Mouse (Mus musculus): Measurements from ENCODE around the gene Adra1b. TPM values are rescaled to one million over a fixed set of nuclear protein-coding genes. Genes with fewer than 3 reads are reported as not detected.
A peak's percentile ranks its signal among the peaks of the same experiment; 100 is the strongest.

Gene Adra1b
- polyA plus RNA-seq (2015; fragmentation: Nextera tagmentation; extraction: Ambion mirVana), result 8.8 and 9.5 TPM in 2 replicates

- no peak within 1 kb of the TSS for H3K4me2 ChIP-seq
- H3K4me1 ChIP-seq, result no peaks in the 10 kb centered on the region
- H3K36me3 ChIP-seq (replicated peaks), result no peaks in the 10 kb centered on the region
- H3K27me3 ChIP-seq (replicated peaks), result no peaks in the 10 kb centered on the region
- no peak within 1 kb of the TSS for H3K27ac ChIP-seq
- no peak within 1 kb of the TSS for H3K4me3 ChIP-seq
- no peak within 1 kb of the TSS for H3K9ac ChIP-seq
- no peak for ATAC-seq (replicated peaks)
- no peaks in the 10 kb centered on the region for H3K9me3 ChIP-seq
- 87% methylated on average over 6 of the region's 6 CpGs for WGBS
Measured at GRCm38 (mm10) chr11:43901051-43901654, at the start of gene Adra1b. TSS of gene Adra1b (minus strand) at chr11:43901210.

- no peak overlapping the region for H3K9ac ChIP-seq
- 76% methylated on average over 1 of the region's 1 CpGs for WGBS
- no peak overlapping the region for H3K27ac ChIP-seq
- H3K9me3 ChIP-seq, result no peaks in the 10 kb centered on the region
- no peaks in the 10 kb centered on the region for H3K36me3 ChIP-seq (replicated peaks)
- H3K27me3 ChIP-seq (replicated peaks), result no peaks in the 10 kb centered on the region
- no peak overlapping the region for H3K4me2 ChIP-seq
- no peak for ATAC-seq (replicated peaks)
- H3K4me3 ChIP-seq, result no peak overlapping the region
- H3K4me1 ChIP-seq, result no peaks in the 10 kb centered on the region
Measured at GRCm38 (mm10) chr11:43950274-43950673, 49.3 kb upstream of the Adra1b start.

GRCm38 (mm10) chr11:43943781-43944180 is 42.8 kb upstream of the Adra1b start:
- no peak overlapping the region for H3K4me2 ChIP-seq
- no peak overlapping the region for H3K27ac ChIP-seq
- no peaks in the 10 kb centered on the region for H3K36me3 ChIP-seq (replicated peaks)
- H3K4me1 ChIP-seq, result no peaks in the 10 kb centered on the region
- 80% methylated on average over 2 of the region's 2 CpGs for WGBS
- H3K9me3 ChIP-seq, result no peaks in the 10 kb centered on the region
- H3K4me3 ChIP-seq, result no peak overlapping the region
- no peak for ATAC-seq (replicated peaks)
- no peaks in the 10 kb centered on the region for H3K27me3 ChIP-seq (replicated peaks)
- no peak overlapping the region for H3K9ac ChIP-seq

GRCm38 (mm10) chr11:43943167-43943566 is 42.2 kb upstream of the Adra1b start:
- H3K4me2 ChIP-seq, result no peak overlapping the region
- no peaks in the 10 kb centered on the region for H3K27me3 ChIP-seq (replicated peaks)
- no peaks in the 10 kb centered on the region for H3K36me3 ChIP-seq (replicated peaks)
- no peaks in the 10 kb centered on the region for H3K9me3 ChIP-seq
- no peak overlapping the region for H3K4me3 ChIP-seq
- ATAC-seq (replicated peaks), result no peak
- WGBS, result 90% methylated on average over 1 of the region's 1 CpGs
- H3K27ac ChIP-seq, result no peak overlapping the region
- no peaks in the 10 kb centered on the region for H3K4me1 ChIP-seq
- no peak overlapping the region for H3K9ac ChIP-seq

GRCm38 (mm10) chr11:43940501-43941202 is 39.6 kb upstream of the Adra1b start:
- WGBS, result 83% methylated on average over 6 of the region's 6 CpGs
- no peak for ATAC-seq (replicated peaks)
- no peaks in the 10 kb centered on the region for H3K27me3 ChIP-seq (replicated peaks)

GRCm38 (mm10) chr11:43936023-43936422 is 35.0 kb upstream of the Adra1b start:
- Histone ChIP-seq H3K9me3 (no peaks in the 10 kb centered on the region), H3K4me1 (no peaks in the 10 kb centered on the region), H3K27ac (no peak overlapping the region), H3K4me2 (no peak overlapping the region), H3K36me3 (replicated peaks) (no peaks in the 10 kb centered on the region), H3K9ac (no peak overlapping the region), H3K27me3 (replicated peaks) (no peaks in the 10 kb centered on the region), H3K4me3 (no peak overlapping the region)
- WGBS, result 88% methylated on average over 2 of the region's 2 CpGs
- ATAC-seq (replicated peaks), result no peak

More at GRCm38 (mm10) chr11:43940501-43941202, 39.6 kb upstream of the Adra1b start:
- H3K36me3 ChIP-seq (replicated peaks), result no peaks in the 10 kb centered on the region
- H3K27ac ChIP-seq, result no peak overlapping the region
- no peaks in the 10 kb centered on the region for H3K4me1 ChIP-seq
- H3K4me3 ChIP-seq, result no peak overlapping the region
- no peak overlapping the region for H3K9ac ChIP-seq
- no peak overlapping the region for H3K4me2 ChIP-seq
- H3K9me3 ChIP-seq, result no peaks in the 10 kb centered on the region

GRCm38 (mm10) chr11:43933480-43933879 is 32.5 kb upstream of the Adra1b start:
- no peaks in the 10 kb centered on the region for H3K36me3 ChIP-seq (replicated peaks)
- no peak overlapping the region for H3K4me2 ChIP-seq
- H3K4me1 ChIP-seq, result no peaks in the 10 kb centered on the region
- H3K9me3 ChIP-seq, result no peaks in the 10 kb centered on the region
- no peak overlapping the region for H3K27ac ChIP-seq
- H3K27me3 ChIP-seq (replicated peaks), result no peaks in the 10 kb centered on the region
- ATAC-seq (replicated peaks), result no peak
- H3K4me3 ChIP-seq, result no peak overlapping the region
- 81% methylated on average over 6 of the region's 6 CpGs for WGBS
- no peak overlapping the region for H3K9ac ChIP-seq

GRCm38 (mm10) chr11:43933000-43933399 is 32.0 kb upstream of the Adra1b start:
- H3K4me3 ChIP-seq, result no peak overlapping the region
- no peak overlapping the region for H3K4me2 ChIP-seq
- 87% methylated on average over 4 of the region's 4 CpGs for WGBS
- H3K27ac ChIP-seq, result no peak overlapping the region
- H3K9ac ChIP-seq, result no peak overlapping the region
- H3K36me3 ChIP-seq (replicated peaks), result no peaks in the 10 kb centered on the region
- H3K4me1 ChIP-seq, result no peaks in the 10 kb centered on the region
- H3K9me3 ChIP-seq, result no peaks in the 10 kb centered on the region
- no peaks in the 10 kb centered on the region for H3K27me3 ChIP-seq (replicated peaks)
- ATAC-seq (replicated peaks), result no peak

- no peaks in the 10 kb centered on the region for H3K9me3 ChIP-seq
- whole genome bisulfite sequencing, result 86% methylated on average over 2 of the region's 2 CpGs
- H3K9ac ChIP-seq, result no peak overlapping the region
- ATAC-seq (replicated peaks), result no peak
- H3K4me2 ChIP-seq, result no peak overlapping the region
- H3K27me3 ChIP-seq (replicated peaks), result no peaks in the 10 kb centered on the region
- H3K4me1 ChIP-seq, result peaks cover 7% of the 10 kb centered on the region
- H3K27ac ChIP-seq, result no peak overlapping the region
- H3K4me3 ChIP-seq, result no peak overlapping the region
- H3K36me3 ChIP-seq (replicated peaks), result no peaks in the 10 kb centered on the region
Measured at GRCm38 (mm10) chr11:43930191-43930590, 29.2 kb upstream of the Adra1b start.

- no peak overlapping the region for H3K4me3 ChIP-seq
- no peak overlapping the region for H3K4me2 ChIP-seq
- no peak for ATAC-seq (replicated peaks)
- H3K9me3 ChIP-seq, result no peaks in the 10 kb centered on the region
- H3K9ac ChIP-seq, result no peak overlapping the region
- no peaks in the 10 kb centered on the region for H3K27me3 ChIP-seq (replicated peaks)
- H3K4me1 ChIP-seq, result peaks cover 7% of the 10 kb centered on the region
- H3K36me3 ChIP-seq (replicated peaks), result no peaks in the 10 kb centered on the region
- WGBS, result 80% methylated on average over 5 of the region's 5 CpGs
- no peak overlapping the region for H3K27ac ChIP-seq
Measured at GRCm38 (mm10) chr11:43929706-43930105, 28.7 kb upstream of the Adra1b start.

- no peak overlapping the region for H3K9ac ChIP-seq
- no peak overlapping the region for H3K4me2 ChIP-seq
- H3K4me1 ChIP-seq, result peaks cover 7% of the 10 kb centered on the region
- WGBS, result 72% methylated on average over 5 of the region's 5 CpGs
- H3K27ac ChIP-seq, result no peak overlapping the region
- no peak for ATAC-seq (replicated peaks)
- no peaks in the 10 kb centered on the region for H3K27me3 ChIP-seq (replicated peaks)
- H3K36me3 ChIP-seq (replicated peaks), result no peaks in the 10 kb centered on the region
- no peaks in the 10 kb centered on the region for H3K9me3 ChIP-seq
- H3K4me3 ChIP-seq, result no peak overlapping the region
Measured at GRCm38 (mm10) chr11:43929178-43929577, 28.2 kb upstream of the Adra1b start.

- Histone ChIP-seq H3K4me1 (peaks cover 7% of the 10 kb centered on the region), H3K27me3 (replicated peaks) (no peaks in the 10 kb centered on the region), H3K4me3 (no peak overlapping the region), H3K4me2 (no peak overlapping the region), H3K9me3 (no peaks in the 10 kb centered on the region), H3K27ac (no peak overlapping the region), H3K36me3 (replicated peaks) (no peaks in the 10 kb centered on the region), H3K9ac (no peak overlapping the region)
- 82% methylated on average over 8 of the region's 8 CpGs for WGBS
- ATAC-seq (replicated peaks), result 0 out of 2 replicates have a peak, but pooled peaks have one; percentile 42
Measured at GRCm38 (mm10) chr11:43927133-43927815, 26.3 kb upstream of the Adra1b start.

All from midbrain, embryonic 15.5 days (tissue).